Mouse (Mus musculus): Measurements from ENCODE around the gene Phactr2.

- TF ChIP-seq CTCF (IDR thresholded peaks at IDR 0.05; ENCODE audit: insufficient read depth, low read length) = no peak
- TF ChIP-seq POLR2A (IDR thresholded peaks at IDR 0.05; ENCODE audit: borderline replicate concordance, extremely low read depth, low read depth, low read length) = no peak
These were observed 142.7 kb downstream of the Phactr2 start for GRCm38 (mm10) chr10:13331405-13332032.
